Mouse (Mus musculus): ENCODE data around the gene Serpinb1b.

Gene Serpinb1b

GRCm38 (mm10) chr13:33091306-33091705 is 12.9 kb downstream of the Serpinb1b start:
- DNase-seq (ENCODE audit: inconsistent ontology term) = no peak

- DNase-seq (ENCODE audit: inconsistent ontology term) = no peak
Observed at GRCm38 (mm10) chr13:33095575-33095974, 17.2 kb downstream of the Serpinb1b start.

GRCm38 (mm10) chr13:33105626-33106025 is 27.3 kb downstream of the Serpinb1b start:
- DNase-seq (ENCODE audit: inconsistent ontology term) = peak; percentile 9

- no peak for DNase-seq (ENCODE audit: inconsistent ontology term)
Observed at GRCm38 (mm10) chr13:33113054-33113453, 34.7 kb downstream of the Serpinb1b start.

GRCm38 (mm10) chr13:33137717-33138116 is 59.3 kb downstream of the Serpinb1b start:
- DNase-seq (ENCODE audit: inconsistent ontology term) = no peak

- no peak for DNase-seq (ENCODE audit: inconsistent ontology term)
Observed at GRCm38 (mm10) chr13:33141435-33141834, 63.1 kb downstream of the Serpinb1b start.

Data from Muller cell, postnatal 12 days (primary cell).